Mouse (Mus musculus): ENCODE data around the gene Elane.

- no peak for TF ChIP-seq CTCF (IDR thresholded peaks at IDR 0.05; ENCODE audit: low read depth)
- TF ChIP-seq EP300 (optimal IDR thresholded peaks at IDR 0.05) = no peak
Measured at GRCm38 (mm10) chr10:79860079-79860911, 25.8 kb upstream of the Elane start.
